Mouse (Mus musculus) T-helper 17 cell (primary cell): ENCODE measurements around the gene Fbxw20.
"Not testable (repeated sequence)": the region's sequence is repeated elsewhere in the genome, so short reads cannot be mapped to it uniquely, and the experiment has no call there.

Source experiments
- in situ Hi-C, 2 experiments: fragments of 300-600 bp; cut with MboI, MseI; formaldehyde crosslinking; loops; 1 replicate in 1 of 2; 2 replicates in 1 of 2; pipeline ENCODE4 v1.15.1; 2025; ENCODE audit warnings: high pct_unique_total_duplicates in 2 of 2

Gene Fbxw20

DNA sequence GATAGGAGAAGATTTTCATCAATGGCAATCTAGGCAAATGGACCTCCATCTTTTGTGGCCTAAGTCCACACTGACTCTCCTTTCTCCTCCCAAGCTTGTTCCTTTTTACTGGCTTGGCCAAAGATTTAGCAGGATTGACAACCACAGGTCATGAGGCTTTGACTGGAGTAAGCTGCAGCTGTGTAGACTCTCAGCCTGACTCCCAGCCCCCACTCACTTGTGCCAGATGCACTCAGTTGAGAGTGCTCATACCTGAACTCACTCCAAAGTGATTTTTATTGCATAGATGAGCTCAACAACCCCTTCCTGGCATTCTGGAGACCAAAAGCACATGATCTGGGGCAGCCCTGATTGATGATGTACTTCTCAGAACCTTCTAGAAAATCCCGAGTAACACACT lies at the start of gene Fbxw20:
TSS of gene Fbxw20 (minus strand) at position 101 of the 400 bp plus-strand sequence.
- in situ Hi-C loops, result no loop called here

DNA sequence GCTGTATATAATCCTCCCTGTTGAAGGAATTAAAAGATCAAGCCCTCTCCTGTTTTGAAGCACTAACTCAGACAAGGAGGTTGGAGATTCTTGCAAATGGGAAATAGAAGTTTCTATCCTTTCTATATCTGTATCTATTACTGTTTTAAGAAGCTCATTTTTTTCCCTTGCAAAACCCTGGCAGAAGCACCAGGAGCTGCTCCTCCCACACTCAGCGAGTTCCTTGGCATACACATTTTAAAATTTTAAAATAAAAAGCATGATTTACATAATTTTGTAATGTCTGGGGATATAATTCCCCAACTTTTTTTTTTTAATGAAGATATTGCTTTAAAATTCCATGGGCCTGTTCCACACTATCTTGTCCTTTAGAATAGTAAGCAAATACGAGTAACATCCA lies 28.5 kb upstream of the Fbxw20 start:
- in situ Hi-C loops, result no loop called here

DNA sequence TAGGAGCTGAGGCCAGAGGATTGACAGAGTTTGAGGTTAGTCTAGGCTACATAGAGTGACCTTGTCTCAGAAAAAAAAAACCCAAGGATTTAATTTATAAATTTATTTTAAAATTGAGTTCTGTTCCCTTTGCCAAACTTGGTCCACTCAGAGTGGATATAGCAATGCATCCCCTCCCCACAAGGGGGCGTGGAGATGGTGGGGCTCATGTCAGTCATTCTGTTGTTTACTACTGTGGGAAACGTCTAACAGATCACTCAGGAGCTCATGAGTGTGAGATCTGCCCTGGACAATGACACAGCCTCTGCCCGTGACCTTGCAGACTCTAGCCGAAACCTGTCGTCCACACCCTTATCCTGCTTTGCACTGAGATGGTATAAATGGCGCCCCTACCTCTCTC lies 16.1 kb downstream of the Fbxw20 start:
- in situ Hi-C loops, result loop anchor here in 1 of 2 experiments (5.0 kb wide), 1 partner anchor 226 kb away; the partner anchor contains the start of gene Pfkfb4

DNA sequence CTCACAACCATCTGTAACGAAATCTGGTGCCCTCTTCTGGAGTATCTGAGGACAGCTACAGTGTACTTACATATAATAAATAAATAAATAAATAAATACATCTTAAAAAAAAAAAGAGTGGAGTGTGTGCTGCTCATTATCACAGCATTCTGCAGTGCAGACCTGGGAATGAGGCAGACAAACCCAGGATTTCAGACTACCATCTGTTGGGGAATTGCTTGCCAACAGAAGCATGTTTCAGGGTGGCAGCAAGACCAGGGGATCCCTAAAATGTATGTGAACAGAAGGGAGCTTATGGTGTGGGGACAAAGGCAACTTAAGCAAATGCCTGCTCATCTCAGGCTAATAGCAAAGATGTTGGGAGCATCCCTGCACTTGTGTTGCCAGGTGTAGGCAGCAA lies 33.2 kb downstream of the Fbxw20 start:
- in situ Hi-C loops, result not testable (repeated sequence)

GRCm38 (mm10) chr9:109200349-109200748 lies 34.2 kb downstream of the Fbxw20 start:
- in situ Hi-C loops, result no loop called here

- in situ Hi-C loops, result loop anchor here in 1 of 2 experiments (10.0 kb wide), 1 partner anchor 1065 kb away; no protein-coding TSS in a partner anchor
Observed at GRCm38 (mm10) chr9:109199353-109199752, 35.2 kb downstream of the Fbxw20 start.

GRCm38 (mm10) chr9:109195875-109196274 lies 38.7 kb downstream of the Fbxw20 start, which contains the start of gene Fbxw13:
Fbxw13 (minus strand) TSS chr9:109195975.
- in situ Hi-C loops, result loop anchor here in 1 of 2 experiments (10.0 kb wide), 1 partner anchor 1069 kb away; no protein-coding TSS in a partner anchor

DNA sequence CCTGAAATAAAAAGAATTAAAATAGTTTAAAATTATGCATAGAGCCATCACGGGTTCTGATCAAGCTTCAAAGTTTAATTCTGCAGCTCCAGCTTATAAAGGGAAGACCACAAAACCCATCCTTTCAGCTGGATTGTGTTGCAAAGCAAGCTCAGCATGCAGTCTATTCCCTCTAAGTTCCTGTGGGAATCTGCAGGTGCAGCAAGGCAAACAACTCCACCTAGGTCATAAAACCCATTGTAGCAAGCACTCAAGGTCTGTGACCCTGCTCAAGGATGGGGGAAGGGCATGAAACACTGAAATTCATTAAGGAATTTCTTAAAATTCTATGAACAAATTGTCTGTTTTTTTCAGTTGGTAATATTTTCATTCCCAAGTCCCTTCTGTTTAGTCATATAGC lies 57.3 kb downstream of the Fbxw20 start:
- in situ Hi-C loops, result no loop called here

- in situ Hi-C loops, result no loop called here
Observed at GRCm38 (mm10) chr9:109176301-109176700, 58.3 kb downstream of the Fbxw20 start.
